Mouse (Mus musculus): ENCODE data around the gene Ptrh1. TPM values are rescaled to one million over a fixed set of nuclear protein-coding genes. Genes with fewer than 3 reads are reported as not detected.

The Ptrh1 gene
- polyA plus RNA-seq, 1 experiment from 2014 or later: 7.6 TPM

DNA sequence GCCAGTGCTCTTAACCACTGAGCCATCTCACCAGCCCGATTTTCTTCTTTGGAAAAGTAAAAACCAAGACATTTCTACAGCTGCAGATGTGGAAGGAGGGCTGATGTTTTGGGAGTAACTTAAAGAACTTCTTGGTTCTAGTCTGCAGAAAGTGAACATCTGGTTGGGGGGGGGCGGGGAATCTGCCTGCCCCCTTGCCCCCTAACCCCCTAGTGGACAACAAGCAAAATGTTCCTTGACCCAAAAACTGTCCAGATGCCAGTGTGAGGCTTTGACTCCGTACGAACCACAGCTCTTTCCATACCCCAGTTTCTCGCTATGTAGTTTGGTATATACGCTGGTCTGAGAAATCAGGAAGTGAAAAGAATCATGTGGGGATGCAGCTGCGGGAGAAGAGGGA is 25.4 kb upstream of the Ptrh1 start:
- Histone ChIP-seq H3K27ac (replicated peaks) (no peak overlapping the region), H3K4me1 (replicated peaks; ENCODE audit: control insufficient read depth, insufficient read depth) (no peaks in the 10 kb centered on the region), H3K9me3 (ENCODE audit: control insufficient read depth, low read length) (no peaks in the 10 kb centered on the region), H3K36me3 (ENCODE audit: control insufficient read depth, insufficient read depth, low read length) (peaks cover 5% of the 10 kb centered on the region; the same call in 1 of the 2 replicates), H3K4me2 (replicated peaks; ENCODE audit: low read depth) (no peak overlapping the region), H3K9ac (ENCODE audit: low read length) (no peak overlapping the region), H3K27me3 (ENCODE audit: control insufficient read depth, insufficient read depth, low read length) (no peaks in the 10 kb centered on the region), H3K4me3 (ENCODE audit: low read depth, low read length) (no peak overlapping the region)
- ATAC-seq (ENCODE audit: low FRiP score, low TSS enrichment) (no peak), DNase-seq (ENCODE audit: low spot score) (no peak)
- no peak for TF ChIP-seq EP300 (optimal IDR thresholded peaks at IDR 0.05)
- peak; percentile 37 for TF ChIP-seq CTCF (IDR thresholded peaks at IDR 0.05; ENCODE audit: low read depth)
- 71% methylated on average over 7 of the region's 7 CpGs for WGBS

DNA sequence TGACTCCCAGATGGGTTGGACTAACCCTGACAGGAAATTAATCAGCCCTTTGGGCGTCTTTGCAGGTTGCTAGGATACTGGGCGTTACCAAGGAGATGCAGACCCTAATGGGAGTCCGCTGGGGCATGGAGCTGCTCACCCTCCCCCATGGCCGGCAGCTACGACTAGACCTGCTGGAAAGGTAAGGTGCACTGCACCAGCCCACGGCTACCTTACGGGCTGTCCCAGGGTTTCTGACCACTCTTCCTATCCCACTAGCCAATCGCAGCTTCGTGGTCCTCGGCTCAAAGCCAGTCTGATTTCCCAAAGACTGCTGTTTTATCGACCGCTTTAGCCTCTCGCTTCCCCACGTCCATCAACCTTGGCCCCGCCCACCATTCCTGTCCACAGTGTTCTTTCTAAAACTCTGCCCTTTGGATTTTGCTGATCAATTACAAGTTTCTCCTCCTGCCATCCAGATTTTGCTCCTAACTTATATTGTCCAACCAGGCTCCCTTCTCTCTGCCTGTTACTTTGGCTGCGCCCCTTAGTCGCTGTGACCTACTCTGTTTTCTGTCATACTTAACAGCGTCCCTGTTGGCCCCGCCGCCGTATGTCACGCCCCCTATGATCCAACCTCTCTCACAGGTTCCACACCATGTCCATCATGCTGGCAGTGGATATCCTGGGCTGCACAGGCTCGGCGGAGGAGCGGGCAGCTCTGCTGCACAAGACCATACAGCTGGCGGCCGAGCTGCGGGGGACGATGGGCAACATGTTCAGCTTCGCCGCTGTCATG is 24.5 kb upstream of the Ptrh1 start:
- 0 out of 2 replicates have a peak overlapping the region, but pooled peaks have one; percentile 3 for H3K27ac ChIP-seq (replicated peaks)
- H3K4me3 ChIP-seq (ENCODE audit: low read depth, low read length): peak overlapping the region; percentile 29
- TF ChIP-seq CTCF (IDR thresholded peaks at IDR 0.05; ENCODE audit: low read depth): peak; percentile 13; the same call in 1 of the 2 replicates
- no peak for TF ChIP-seq EP300 (optimal IDR thresholded peaks at IDR 0.05)
- 0 out of 2 replicates have a peak overlapping the region, but pooled peaks have one; percentile 18 for H3K9ac ChIP-seq (ENCODE audit: low read length)
- ATAC-seq (ENCODE audit: low FRiP score, low TSS enrichment) (peak; percentile 90), DNase-seq (ENCODE audit: low spot score) (peak; percentile 87)
- peaks cover 5% of the 10 kb centered on the region; the same call in 1 of the 2 replicates for H3K36me3 ChIP-seq (ENCODE audit: control insufficient read depth, insufficient read depth, low read length)
- no peaks in the 10 kb centered on the region for H3K4me1 ChIP-seq (replicated peaks; ENCODE audit: control insufficient read depth, insufficient read depth)
- no peaks in the 10 kb centered on the region for H3K27me3 ChIP-seq (ENCODE audit: control insufficient read depth, insufficient read depth, low read length)
- 20% methylated on average over 31 of the region's 31 CpGs for WGBS
- no peaks in the 10 kb centered on the region for H3K9me3 ChIP-seq (ENCODE audit: control insufficient read depth, low read length)
- H3K4me2 ChIP-seq (replicated peaks; ENCODE audit: low read depth): peak overlapping the region; percentile 58

- no peak for TF ChIP-seq EP300 (optimal IDR thresholded peaks at IDR 0.05)
- no peak for TF ChIP-seq CTCF (IDR thresholded peaks at IDR 0.05; ENCODE audit: low read depth)
- 33% methylated on average over 8 of the region's 10 CpGs for WGBS
- H3K9ac ChIP-seq (ENCODE audit: low read length): 0 out of 2 replicates have a peak overlapping the region, but pooled peaks have one; percentile 18
- H3K27me3 ChIP-seq (ENCODE audit: control insufficient read depth, insufficient read depth, low read length): no peaks in the 10 kb centered on the region
- peak overlapping the region; percentile 58 for H3K4me2 ChIP-seq (replicated peaks; ENCODE audit: low read depth)
- no peaks in the 10 kb centered on the region for H3K9me3 ChIP-seq (ENCODE audit: control insufficient read depth, low read length)
- ATAC-seq (ENCODE audit: low FRiP score, low TSS enrichment) (no peak), DNase-seq (ENCODE audit: low spot score) (no peak)
- 0 out of 2 replicates have a peak overlapping the region, but pooled peaks have one; percentile 3 for H3K27ac ChIP-seq (replicated peaks)
- peaks cover 5% of the 10 kb centered on the region; the same call in 1 of the 2 replicates for H3K36me3 ChIP-seq (ENCODE audit: control insufficient read depth, insufficient read depth, low read length)
- H3K4me3 ChIP-seq (ENCODE audit: low read depth, low read length): peak overlapping the region; percentile 29
- H3K4me1 ChIP-seq (replicated peaks; ENCODE audit: control insufficient read depth, insufficient read depth): no peaks in the 10 kb centered on the region
Measured at GRCm38 (mm10) chr2:32751665-32752033, 23.9 kb upstream of the Ptrh1 start.

- peak overlapping the region; percentile 58; the same call in 1 of the 2 replicates for H3K4me2 ChIP-seq (replicated peaks; ENCODE audit: low read depth)
- H3K27me3 ChIP-seq (ENCODE audit: control insufficient read depth, insufficient read depth, low read length): no peaks in the 10 kb centered on the region
- DNase-seq (ENCODE audit: low spot score) (peak; percentile 69), ATAC-seq (ENCODE audit: low FRiP score, low TSS enrichment) (0 out of 2 replicates have a peak, but pooled peaks have one; percentile 20)
- H3K36me3 ChIP-seq (ENCODE audit: control insufficient read depth, insufficient read depth, low read length): peaks cover 5% of the 10 kb centered on the region; the same call in 1 of the 2 replicates
- H3K4me1 ChIP-seq (replicated peaks; ENCODE audit: control insufficient read depth, insufficient read depth): no peaks in the 10 kb centered on the region
- TF ChIP-seq CTCF (IDR thresholded peaks at IDR 0.05; ENCODE audit: low read depth) (peak; percentile 54), EP300 (optimal IDR thresholded peaks at IDR 0.05) (no peak)
- H3K4me3 ChIP-seq (ENCODE audit: low read depth, low read length): no peak overlapping the region
- H3K27ac ChIP-seq (replicated peaks): no peak overlapping the region
- WGBS: 67% methylated on average over 10 of the region's 10 CpGs
- H3K9me3 ChIP-seq (ENCODE audit: control insufficient read depth, low read length): no peaks in the 10 kb centered on the region
- no peak overlapping the region for H3K9ac ChIP-seq (ENCODE audit: low read length)
Measured at GRCm38 (mm10) chr2:32752181-32752580, 23.4 kb upstream of the Ptrh1 start.

GRCm38 (mm10) chr2:32756674-32757055 is 18.9 kb upstream of the Ptrh1 start:
- no peak overlapping the region for H3K4me3 ChIP-seq (ENCODE audit: low read depth, low read length)
- no peak overlapping the region for H3K27ac ChIP-seq (replicated peaks)
- H3K9ac ChIP-seq (ENCODE audit: low read length): no peak overlapping the region
- peaks cover 12% of the 10 kb centered on the region for H3K36me3 ChIP-seq (ENCODE audit: control insufficient read depth, insufficient read depth, low read length)
- ATAC-seq (ENCODE audit: low FRiP score, low TSS enrichment) (peak; percentile 8; the same call in 1 of the 2 replicates), DNase-seq (ENCODE audit: low spot score) (no peak)
- H3K9me3 ChIP-seq (ENCODE audit: control insufficient read depth, low read length): no peaks in the 10 kb centered on the region
- no peaks in the 10 kb centered on the region for H3K4me1 ChIP-seq (replicated peaks; ENCODE audit: control insufficient read depth, insufficient read depth)
- no peaks in the 10 kb centered on the region for H3K27me3 ChIP-seq (ENCODE audit: control insufficient read depth, insufficient read depth, low read length)
- TF ChIP-seq CTCF (IDR thresholded peaks at IDR 0.05; ENCODE audit: low read depth) (no peak), EP300 (optimal IDR thresholded peaks at IDR 0.05) (no peak)
- 29% methylated on average over 6 of the region's 6 CpGs for WGBS
- peak overlapping the region; percentile 69; the same call in 1 of the 2 replicates for H3K4me2 ChIP-seq (replicated peaks; ENCODE audit: low read depth)
